29 mouse cellular contexts compared by ENCODE assay signal in genomic region chr9:60526195-60526594, GRCm38 (mm10). TPM values are rescaled to one million over a fixed set of nuclear protein-coding genes. Genes with fewer than 3 reads are reported as not detected.
DNase-seq lines count a peak whose midpoint lies in the region; ATAC-seq and TF ChIP-seq lines count a peak whose summit lies in the region.
"Had no signal": no experiment of that assay in that cellular context is flagged by ENCODE, and none has a peak within 500 bp of the region (broad histone marks: within the 10 kb centered on the region; RNA-seq: fewer than 3 reads in every experiment).

No protein-coding gene starts in this region.

- H3K4me2 ChIP-seq in heart, embryonic 12.5 days: no peak overlapping the region
- H3K4me2 ChIP-seq in lung, embryonic 14.5 days: no peak overlapping the region
- no peak overlapping the region for H3K4me2 ChIP-seq in heart, embryonic 16.5 days (ENCODE audit: low read depth, low read length)
- H3K4me2 ChIP-seq: embryonic facial prominence, embryonic 15.5 days; forebrain, embryonic 12.5 days; limb, embryonic 15.5 days; liver, embryonic 13.5 days; neural tube, embryonic 15.5 days had no signal

- intact Hi-C loops in heart, postnatal 10 days (cut with DNase I): no loop called here

- 20% methylated on average over 5 of the region's 5 CpGs for whole genome bisulfite sequencing in heart, embryonic 12.5 days
- WGBS in lung, embryonic 14.5 days: 26% methylated on average over 5 of the region's 5 CpGs
- 28% methylated on average over 5 of the region's 5 CpGs for WGBS in heart, embryonic 16.5 days

- no peak for ATAC-seq in heart, embryonic 12.5 days (ENCODE audit: insufficient number of reproducible peaks, low FRiP score)
- ATAC-seq in lung, embryonic 14.5 days (ENCODE audit: insufficient read depth): no peak
- no peak for ATAC-seq in heart, embryonic 16.5 days (replicated peaks; ENCODE audit: extremely low read depth, insufficient read depth, low FRiP score)
- ATAC-seq: forebrain, postnatal 0 days; hindbrain, embryonic 16.5 days had no signal

- peak; percentile 21 for DNase-seq in embryo, embryonic 10.5 days (ENCODE audit: low spot score)
- DNase-seq in embryo, embryonic 11 days: no peak
- no peak for DNase-seq in heart, postnatal 10 days
- DNase-seq in lung, embryonic 14.5 days: peak; percentile 50
- no peak for DNase-seq in lung, postnatal 10 days
- DNase-seq: adrenal gland, postnatal 14 days; cerebellum, adult 11 months; cerebellum, adult 9-10 months; cerebellum, postnatal 36 days; forebrain, postnatal 0 days; kidney, adult 8-10 months; kidney, postnatal 10 days; layer of hippocampus, adult 9-11 months; liver, embryonic 13.5 days; lung, adult 18-20 months; midbrain, embryonic 14.5 days; retina, postnatal 1 day; right cerebral cortex, postnatal 14 days; thymus, postnatal 4 days had no signal

- H3K9ac ChIP-seq in heart, embryonic 12.5 days: no peak overlapping the region
- no peak overlapping the region for H3K9ac ChIP-seq in lung, embryonic 14.5 days
- H3K9ac ChIP-seq in heart, embryonic 16.5 days (ENCODE audit: low read length): no peak overlapping the region
- H3K9ac ChIP-seq: embryonic facial prominence, embryonic 15.5 days; forebrain, embryonic 12.5 days; forebrain, postnatal 0 days; limb, embryonic 15.5 days; liver, embryonic 13.5 days; neural tube, embryonic 15.5 days had no signal

- H3K4me3 ChIP-seq in heart, embryonic 12.5 days: no peak overlapping the region
- H3K4me3 ChIP-seq in lung, embryonic 14.5 days (ENCODE audit: low read depth, low read length): no peak overlapping the region
- no peak overlapping the region for H3K4me3 ChIP-seq in heart, embryonic 16.5 days (ENCODE audit: low read length)
- H3K4me3 ChIP-seq: embryonic facial prominence, embryonic 10.5 days; embryonic facial prominence, embryonic 15.5 days; forebrain, embryonic 12.5 days; limb, embryonic 10.5 days; limb, embryonic 15.5 days; liver, embryonic 13.5 days; neural tube, embryonic 15.5 days had no signal

- peaks cover 52% of the 10 kb centered on the region for H3K4me1 ChIP-seq in heart, embryonic 12.5 days (replicated peaks)
- peaks cover 29% of the 10 kb centered on the region for H3K4me1 ChIP-seq in lung, embryonic 14.5 days (ENCODE audit: insufficient read depth)
- peaks cover 31% of the 10 kb centered on the region for H3K4me1 ChIP-seq in heart, embryonic 16.5 days (ENCODE audit: control insufficient read depth, insufficient read depth, low read length)

- peak overlapping the region; percentile 81 for H3K27ac ChIP-seq in heart, embryonic 12.5 days (ENCODE audit: poor library complexity, severe bottlenecking)
- peak overlapping the region; percentile 26; the same call in 1 of the 2 replicates for H3K27ac ChIP-seq in lung, embryonic 14.5 days (ENCODE audit: low read depth)
- peak overlapping the region; percentile 65 for H3K27ac ChIP-seq in heart, embryonic 16.5 days (ENCODE audit: low read length)
- H3K27ac ChIP-seq: embryonic facial prominence, embryonic 10.5 days; embryonic facial prominence, embryonic 15.5 days; forebrain, embryonic 12.5 days; limb, embryonic 10.5 days; limb, embryonic 15.5 days; liver, embryonic 13.5 days; macrophage; neural tube, embryonic 15.5 days had no signal

- no peaks in the 10 kb centered on the region for H3K36me3 ChIP-seq in heart, embryonic 12.5 days
- no peaks in the 10 kb centered on the region for H3K36me3 ChIP-seq in lung, embryonic 14.5 days (ENCODE audit: insufficient read depth)
- H3K36me3 ChIP-seq in heart, embryonic 16.5 days (ENCODE audit: control insufficient read depth, insufficient read depth): no peaks in the 10 kb centered on the region
- H3K36me3 ChIP-seq: embryonic facial prominence, embryonic 10.5 days; embryonic facial prominence, embryonic 15.5 days; forebrain, embryonic 12.5 days; limb, embryonic 10.5 days; limb, embryonic 15.5 days; liver, embryonic 13.5 days; neural tube, embryonic 15.5 days had no signal

- H3K9me3 ChIP-seq in heart, embryonic 12.5 days (replicated peaks): no peaks in the 10 kb centered on the region
- H3K9me3 ChIP-seq in lung, embryonic 14.5 days (ENCODE audit: low read depth, low read length): no peaks in the 10 kb centered on the region
- H3K9me3 ChIP-seq in heart, embryonic 16.5 days (replicated peaks; ENCODE audit: control insufficient read depth, low read length): no peaks in the 10 kb centered on the region
- H3K9me3 ChIP-seq: embryonic facial prominence, embryonic 10.5 days; embryonic facial prominence, embryonic 15.5 days; forebrain, embryonic 12.5 days; limb, embryonic 10.5 days; limb, embryonic 15.5 days; liver, embryonic 13.5 days; neural tube, embryonic 15.5 days had no signal

- no peak for TF ChIP-seq CTCF in lung, embryonic 14.5 days (IDR thresholded peaks at IDR 0.05; ENCODE audit: low read depth)

- H3K27me3 ChIP-seq in heart, embryonic 12.5 days (replicated peaks): 0 out of 2 replicates have a peak, but pooled peaks cover 2% of the 10 kb centered on the region
- no peaks in the 10 kb centered on the region for H3K27me3 ChIP-seq in lung, embryonic 14.5 days (ENCODE audit: insufficient read depth, low read length)
- H3K27me3 ChIP-seq in heart, embryonic 16.5 days (ENCODE audit: control insufficient read depth, insufficient read depth, low read length): no peaks in the 10 kb centered on the region; the same call in 1 of the 2 replicates

RNA-seq across cellular contexts. Expression of gene Thsd4, which starts 4.3 kb away (rescaled TPM):
- polyA plus RNA-seq in heart, embryonic 12.5 days (2016; fragmentation: Nextera tagmentation; extraction: Ambion mirVana): 12.4 and 14.0 TPM in 2 replicates
- total RNA-seq in heart, postnatal 10 days (2021): 10 to 100 TPM; 17.0 to 17.5 TPM
- polyA plus RNA-seq in lung, embryonic 14.5 days (2014; fragmentation: Nextera tagmentation; extraction: Ambion mirVana): 16.5 and 18.5 TPM in 2 replicates
- 7.9 and 8.2 TPM in 2 replicates for polyA plus RNA-seq in heart, embryonic 16.5 days (2015; fragmentation: Nextera tagmentation; extraction: Ambion mirVana)
- polyA plus RNA-seq: macrophage had no signal

Comparison
In these comparisons a context has a peak if more than half of its experiments do, and no peak if none do; other contexts are left out.
1. DNase-seq: peak in embryo, embryonic 10.5 days (single experiment) and lung, embryonic 14.5 days (single experiment); none in embryo, embryonic 11 days (single experiment), heart, postnatal 10 days (0 of 2) and lung, postnatal 10 days (single experiment).
2. H3K27ac ChIP-seq: peak in every context shown above with its lines; median percentile 81 in heart, embryonic 12.5 days; 65 in heart, embryonic 16.5 days; 26 in lung, embryonic 14.5 days.